Mouse (Mus musculus) hindbrain, embryonic 14.5 days (tissue): ENCODE measurements around the gene Ahr. TPM values are rescaled to one million over a fixed set of nuclear protein-coding genes. Genes with fewer than 3 reads are reported as not detected.

ENCODE experiments used
- ATAC-seq: fragments of 200-750 bp; cut with Nextera tagmentation; 2 replicates; pipeline ENCODE4 v1.8.0; 2017; ENCODE audit warnings: moderate number of reproducible peaks, mild to moderate bottlenecking, moderate TSS enrichment, moderate library complexity; ENCODE audit not compliant: low FRiP score
- DNase-seq: peaks from one replicate; pipeline ENCODE4 v3.0.0-alpha.2; 2015; ENCODE audit warnings: low spot score
- H3K27ac ChIP-seq: fragments of 300-500 bp; sonication (generic); 2 replicates; pipeline ENCODE4 v1.5.1; 2014; ENCODE audit warnings: mild to moderate bottlenecking, moderate library complexity
- H3K27me3 ChIP-seq: fragments of 300-500 bp; sonication (generic); 2 replicates; pipeline ENCODE4 v1.6.1; 2014; ENCODE audit warnings: mild to moderate bottlenecking, low read length, mixed read lengths; ENCODE audit not compliant: control insufficient read depth, insufficient read depth
- H3K36me3 ChIP-seq: fragments of 300-500 bp; sonication (generic); replicated peaks from 2 replicates; pipeline ENCODE4 v1.6.1; 2014; ENCODE audit not compliant: control insufficient read depth, insufficient read depth
- H3K4me1 ChIP-seq: fragments of 300-500 bp; sonication (generic); replicated peaks from 2 replicates; pipeline ENCODE4 v1.6.1; 2014; ENCODE audit warnings: antibody characterized with exemption, low read length, mixed read lengths; ENCODE audit not compliant: control insufficient read depth, insufficient read depth
- H3K4me2 ChIP-seq: fragments of 300-500 bp; sonication (generic); replicated peaks from 2 replicates; pipeline ENCODE4 v1.6.1; 2014; ENCODE audit warnings: mild to moderate bottlenecking, moderate library complexity
- H3K4me3 ChIP-seq: fragments of 300-500 bp; sonication (generic); replicated peaks from 2 replicates; pipeline ENCODE4 v1.5.1; 2014; ENCODE audit warnings: mild to moderate bottlenecking, low read length
- H3K9ac ChIP-seq: fragments of 300-500 bp; sonication (generic); 2 replicates; pipeline ENCODE4 v1.6.1; 2014
- H3K9me3 ChIP-seq: fragments of 300-500 bp; sonication (generic); 2 replicates; pipeline ENCODE4 v1.6.1; 2016; ENCODE audit warnings: low read length; ENCODE audit not compliant: control insufficient read depth
- WGBS: fragments of 180-500 bp; shearing (Covaris S2); extraction: QIAGEN DNeasy Blood & Tissue Kit; methylation state at CpG from one replicate; pipeline ENCODE4 v1.1.7; 2014; 5-methylcytosine and 5-hydroxymethylcytosine counted together
- polyA plus RNA-seq: library from polyadenylated mRNA; unstranded; fragments of >200 nt; fragmentation: Nextera tagmentation; extraction: Ambion mirVana; gene quantifications from 2 replicates; pipeline ENCODE4 v1.2.1, GENCODE M21; 2014

Ahr gene
- polyA plus RNA-seq, 1 experiment from 2014 or later = 6.9 TPM

GRCm38 (mm10) chr12:35514671-35515070 is 20.2 kb downstream of the Ahr start:
- Histone ChIP-seq H3K36me3 (no peaks in the 10 kb centered on the region), H3K27me3 (no peaks in the 10 kb centered on the region), H3K4me1 (no peaks in the 10 kb centered on the region), H3K9ac (no peak overlapping the region), H3K4me2 (no peak overlapping the region), H3K4me3 (no peak overlapping the region), H3K9me3 (no peaks in the 10 kb centered on the region), H3K27ac (no peak overlapping the region)
- WGBS = 57% methylated on average over 2 of the region's 2 CpGs
- ATAC-seq (no peak), DNase-seq (no peak)

DNA sequence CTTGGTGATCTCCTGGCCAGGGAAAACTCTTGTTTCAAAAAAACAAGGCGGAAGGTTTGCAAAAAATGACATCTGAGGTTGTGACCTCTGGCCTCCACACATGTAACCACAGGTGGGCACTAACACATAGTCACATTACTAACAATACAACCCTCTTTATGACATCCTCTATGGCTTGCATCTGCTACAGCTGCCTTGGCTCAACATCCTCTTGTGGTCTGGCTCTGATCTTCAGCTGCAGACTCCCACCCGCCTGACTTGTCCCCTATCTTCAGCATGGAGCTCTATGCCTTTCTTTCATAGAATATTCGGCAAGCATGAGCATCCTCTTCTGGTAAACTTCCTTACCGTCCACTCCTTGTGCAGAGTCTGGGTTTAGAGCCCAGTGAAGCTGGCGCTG is 24.1 kb downstream of the Ahr start:
- no peaks in the 10 kb centered on the region for H3K9me3 ChIP-seq
- H3K27me3 ChIP-seq = no peaks in the 10 kb centered on the region
- no peak overlapping the region for H3K9ac ChIP-seq
- 0 out of 2 replicates have a peak, but pooled peaks cover 7% of the 10 kb centered on the region for H3K36me3 ChIP-seq
- no peak overlapping the region for H3K4me3 ChIP-seq
- DNase-seq (no peak), ATAC-seq (no peak)
- no peak overlapping the region for H3K27ac ChIP-seq
- H3K4me2 ChIP-seq = no peak overlapping the region
- WGBS = 95% methylated on average over 5 of the region's 5 CpGs
- no peaks in the 10 kb centered on the region for H3K4me1 ChIP-seq

DNA sequence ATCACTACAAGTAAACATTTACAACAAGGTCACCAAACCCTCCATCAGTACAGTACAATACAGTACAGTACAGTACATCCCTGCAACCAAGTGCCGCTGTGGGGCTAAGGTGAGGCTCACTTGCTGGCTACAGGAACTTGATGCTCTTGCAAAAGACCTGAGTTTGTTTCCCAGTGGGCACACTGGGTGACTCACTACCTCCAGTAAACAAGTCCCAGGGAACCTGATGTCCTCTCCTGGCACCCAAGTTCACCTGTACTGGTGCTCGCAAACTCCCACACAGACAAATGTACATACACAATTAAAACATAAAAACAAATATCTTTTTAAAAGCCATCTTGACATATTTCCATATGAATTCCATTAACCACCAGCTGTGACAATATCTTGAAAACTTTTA is 28.5 kb downstream of the Ahr start:
- Histone ChIP-seq H3K27ac (no peak overlapping the region), H3K36me3 (peaks cover 15% of the 10 kb centered on the region; the same call in 1 of the 2 replicates), H3K4me1 (no peaks in the 10 kb centered on the region), H3K4me3 (no peak overlapping the region), H3K9ac (no peak overlapping the region), H3K4me2 (no peak overlapping the region), H3K27me3 (no peaks in the 10 kb centered on the region), H3K9me3 (no peaks in the 10 kb centered on the region)
- ATAC-seq = no peak
- DNase-seq = no peak
- whole genome bisulfite sequencing = 95% methylated on average over 2 of the region's 2 CpGs

- Histone ChIP-seq H3K4me1 (no peaks in the 10 kb centered on the region), H3K9ac (no peak overlapping the region), H3K4me3 (no peak overlapping the region), H3K27me3 (no peaks in the 10 kb centered on the region), H3K27ac (no peak overlapping the region), H3K9me3 (no peaks in the 10 kb centered on the region), H3K36me3 (peaks cover 15% of the 10 kb centered on the region; the same call in 1 of the 2 replicates), H3K4me2 (no peak overlapping the region)
- 86% methylated on average over 15 of the region's 15 CpGs for WGBS
- DNase-seq (no peak), ATAC-seq (no peak)
Measured at GRCm38 (mm10) chr12:35504081-35504480, 30.8 kb downstream of the Ahr start.

DNA sequence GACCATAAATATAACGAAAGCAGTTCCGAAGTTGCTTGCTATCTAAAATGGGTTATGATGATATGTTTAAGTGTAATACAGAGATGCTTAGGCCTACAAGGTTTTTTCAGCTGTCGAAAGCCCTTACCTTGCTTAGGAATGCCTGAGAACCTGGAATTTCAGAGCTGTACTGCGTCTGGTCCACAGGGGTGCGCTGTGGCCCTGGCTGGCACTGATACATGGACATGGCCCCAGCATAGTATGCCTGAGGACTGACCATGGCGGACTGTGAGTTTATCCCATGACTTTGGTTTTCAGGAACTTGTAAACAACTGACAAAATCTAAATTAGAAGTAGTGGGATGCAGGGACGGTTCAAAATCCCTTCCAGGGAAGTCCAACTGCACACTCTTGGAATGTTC is 31.3 kb downstream of the Ahr start:
- H3K4me2 ChIP-seq = no peak overlapping the region
- no peaks in the 10 kb centered on the region for H3K4me1 ChIP-seq
- H3K9me3 ChIP-seq = no peaks in the 10 kb centered on the region
- WGBS = 87% methylated on average over 7 of the region's 7 CpGs
- DNase-seq (no peak), ATAC-seq (no peak)
- H3K27me3 ChIP-seq = no peaks in the 10 kb centered on the region
- H3K36me3 ChIP-seq = peaks cover 15% of the 10 kb centered on the region; the same call in 1 of the 2 replicates
- no peak overlapping the region for H3K4me3 ChIP-seq
- no peak overlapping the region for H3K27ac ChIP-seq
- H3K9ac ChIP-seq = no peak overlapping the region

GRCm38 (mm10) chr12:35501476-35501875 is 33.4 kb downstream of the Ahr start:
- WGBS = 20% methylated on average over 2 of the region's 2 CpGs
- no peaks in the 10 kb centered on the region for H3K27me3 ChIP-seq
- peaks cover 9% of the 10 kb centered on the region; the same call in 1 of the 2 replicates for H3K36me3 ChIP-seq
- no peak overlapping the region for H3K4me2 ChIP-seq
- H3K9ac ChIP-seq = no peak overlapping the region
- no peaks in the 10 kb centered on the region for H3K9me3 ChIP-seq
- ATAC-seq (no peak), DNase-seq (no peak)
- H3K4me1 ChIP-seq = no peaks in the 10 kb centered on the region
- no peak overlapping the region for H3K27ac ChIP-seq
- no peak overlapping the region for H3K4me3 ChIP-seq

DNA sequence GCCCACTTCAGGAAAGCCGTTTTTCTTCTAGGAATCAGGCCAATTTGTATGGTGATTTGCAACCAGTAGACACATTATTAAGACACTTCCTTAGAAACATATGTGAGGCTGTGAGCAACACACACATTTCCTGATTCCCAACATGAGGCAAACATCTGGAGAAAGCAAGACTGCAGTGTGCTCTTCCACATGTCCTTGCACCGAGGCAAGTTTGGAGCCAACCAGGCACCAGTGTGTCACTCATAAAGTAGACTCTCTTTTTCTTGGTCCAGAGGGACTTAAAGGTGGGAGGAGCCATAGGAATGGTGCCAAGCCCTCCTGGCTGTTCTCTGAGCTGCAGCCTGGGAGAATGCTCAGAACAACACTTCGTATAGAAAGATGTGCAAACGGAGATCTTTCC is 39.6 kb downstream of the Ahr start:
- Histone ChIP-seq H3K9me3 (no peaks in the 10 kb centered on the region), H3K27me3 (no peaks in the 10 kb centered on the region), H3K4me3 (no peak overlapping the region), H3K4me2 (no peak overlapping the region), H3K36me3 (no peaks in the 10 kb centered on the region; the same call in 1 of the 2 replicates), H3K27ac (no peak overlapping the region), H3K9ac (no peak overlapping the region), H3K4me1 (no peaks in the 10 kb centered on the region)
- ATAC-seq = no peak
- WGBS = 79% methylated on average over 4 of the region's 4 CpGs
- DNase-seq = no peak

- Histone ChIP-seq H3K4me2 (no peak overlapping the region), H3K9ac (no peak overlapping the region), H3K27ac (no peak overlapping the region), H3K4me3 (no peak overlapping the region), H3K36me3 (no peaks in the 10 kb centered on the region), H3K9me3 (no peaks in the 10 kb centered on the region), H3K27me3 (no peaks in the 10 kb centered on the region), H3K4me1 (no peaks in the 10 kb centered on the region)
- DNase-seq (no peak), ATAC-seq (no peak)
- 87% methylated on average over 2 of the region's 2 CpGs for WGBS
Measured at GRCm38 (mm10) chr12:35480764-35481163, 54.1 kb downstream of the Ahr start.

DNA sequence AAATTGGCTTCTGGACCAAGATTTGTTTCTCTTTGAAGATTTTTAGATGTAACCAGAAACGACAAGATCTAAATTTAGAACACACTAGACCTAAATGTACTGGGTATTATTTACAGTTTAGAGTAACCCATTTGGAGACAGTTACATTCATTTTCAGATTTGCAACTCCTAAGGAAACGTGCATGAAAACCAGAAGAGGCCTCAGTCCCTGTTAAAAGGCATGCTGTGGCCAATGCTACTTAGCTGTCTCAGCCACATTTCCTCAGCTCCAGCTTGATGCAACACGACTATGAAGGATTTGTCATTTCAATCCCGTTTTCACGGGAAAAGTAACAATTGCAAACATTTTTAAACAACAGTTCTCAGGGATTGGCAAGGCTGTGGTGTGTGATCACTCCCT is 55.9 kb downstream of the Ahr start:
- no peak overlapping the region for H3K4me3 ChIP-seq
- H3K36me3 ChIP-seq = no peaks in the 10 kb centered on the region
- DNase-seq (no peak), ATAC-seq (no peak)
- WGBS = 86% methylated on average over 5 of the region's 5 CpGs
- H3K4me1 ChIP-seq = no peaks in the 10 kb centered on the region
- no peak overlapping the region for H3K27ac ChIP-seq
- no peak overlapping the region for H3K9ac ChIP-seq
- no peaks in the 10 kb centered on the region for H3K27me3 ChIP-seq
- no peak overlapping the region for H3K4me2 ChIP-seq
- H3K9me3 ChIP-seq = no peaks in the 10 kb centered on the region

DNA sequence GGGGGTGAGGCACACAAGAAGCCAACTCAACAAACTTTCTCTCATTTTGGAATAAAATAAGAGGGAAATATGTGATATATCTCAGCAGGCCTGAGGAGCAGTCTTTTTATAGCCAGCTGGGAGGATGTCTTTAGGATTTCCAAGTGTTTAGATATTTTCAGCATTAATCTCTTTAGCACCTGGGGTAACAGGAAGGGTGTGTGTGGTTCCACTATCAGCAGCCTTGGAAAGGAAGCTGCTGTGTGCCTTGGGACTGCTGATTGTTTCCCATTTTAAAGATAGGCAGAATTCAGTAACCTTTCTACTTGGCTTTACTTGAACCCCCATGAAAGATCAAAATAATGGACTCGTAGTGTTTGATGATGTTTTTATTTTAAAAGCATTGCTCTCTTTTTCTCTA is 71.4 kb downstream of the Ahr start:
- Histone ChIP-seq H3K9me3 (no peaks in the 10 kb centered on the region), H3K4me2 (no peak overlapping the region), H3K4me1 (no peaks in the 10 kb centered on the region), H3K27me3 (no peaks in the 10 kb centered on the region), H3K4me3 (no peak overlapping the region), H3K36me3 (no peaks in the 10 kb centered on the region), H3K27ac (no peak overlapping the region), H3K9ac (no peak overlapping the region)
- WGBS = 89% methylated on average over 1 of the region's 1 CpGs
- DNase-seq (no peak), ATAC-seq (no peak)
